Mouse (Mus musculus) brain, embryonic 18.5 days (tissue): ENCODE results near the gene Sez6.

Experiments
- DNase-seq: peaks from one replicate; pipeline ENCODE4 v3.0.0-alpha.2; 2012; ENCODE audit warnings: low read depth, low spot score

Gene Sez6

GRCm38 (mm10) chr11:77981609-77982440, 51.2 kb downstream of the Sez6 start:
- DNase-seq, result peak; percentile 100

- DNase-seq, result peak; percentile 99
Observed at GRCm38 (mm10) chr11:77982441-77982905, 51.9 kb downstream of the Sez6 start, which contains the start of gene Phf12. Gene Phf12 (plus strand): TSS chr11:77982754.

GRCm38 (mm10) chr11:77983191-77983936, 52.8 kb downstream of the Sez6 start:
- no peak for DNase-seq

GRCm38 (mm10) chr11:77983937-77984835, 53.6 kb downstream of the Sez6 start:
- no peak for DNase-seq

GRCm38 (mm10) chr11:77984836-77985231, 54.2 kb downstream of the Sez6 start:
- no peak for DNase-seq

- no peak for DNase-seq
Observed at GRCm38 (mm10) chr11:77985541-77986065, 55.0 kb downstream of the Sez6 start.

- no peak for DNase-seq
Observed at GRCm38 (mm10) chr11:77989071-77989690, 58.6 kb downstream of the Sez6 start.

GRCm38 (mm10) chr11:77995556-77995955, 65.0 kb downstream of the Sez6 start:
- no peak for DNase-seq

GRCm38 (mm10) chr11:78006446-78006845, 75.8 kb downstream of the Sez6 start:
- no peak for DNase-seq

GRCm38 (mm10) chr11:78019676-78020075, 89.1 kb downstream of the Sez6 start:
- DNase-seq, result peak; percentile 18

- no peak for DNase-seq
Observed at GRCm38 (mm10) chr11:78023607-78024006, 93.0 kb downstream of the Sez6 start.
